Mouse (Mus musculus): Measurements from ENCODE around the gene Med24.
"Not testable (repeated sequence)": the region's sequence is repeated elsewhere in the genome, so short reads cannot be mapped to it uniquely, and the experiment has no call there.

The Med24 gene

GRCm38 (mm10) chr11:98720756-98721155 lies 8.5 kb downstream of the Med24 start:
- no peak for DNase-seq (ENCODE audit: low spot score in 2 of 2)

GRCm38 (mm10) chr11:98717904-98718303 lies 11.3 kb downstream of the Med24 start:
- DNase-seq (ENCODE audit: low spot score in 2 of 2), result peak; percentile 77 to 80

- DNase-seq (ENCODE audit: low spot score in 2 of 2), result no peak
Measured at GRCm38 (mm10) chr11:98715946-98716345, 13.3 kb downstream of the Med24 start.

- no peak for DNase-seq (ENCODE audit: low spot score in 2 of 2)
Measured at GRCm38 (mm10) chr11:98713703-98714102, 15.5 kb downstream of the Med24 start.

GRCm38 (mm10) chr11:98712009-98712408 lies 17.2 kb downstream of the Med24 start:
- not testable (repeated sequence) for DNase-seq (ENCODE audit: low spot score in 2 of 2)

GRCm38 (mm10) chr11:98711046-98711434 lies 18.2 kb downstream of the Med24 start:
- no peak for DNase-seq (ENCODE audit: low spot score in 2 of 2)

GRCm38 (mm10) chr11:98710416-98711045 lies 18.7 kb downstream of the Med24 start:
- peak; percentile 69 to 86 for DNase-seq (ENCODE audit: low spot score in 2 of 2)

- DNase-seq (ENCODE audit: low spot score in 2 of 2), result peak; percentile 58 to 73
Measured at GRCm38 (mm10) chr11:98709001-98709741, 20.1 kb downstream of the Med24 start.

- DNase-seq (ENCODE audit: low spot score in 2 of 2), result no peak
Measured at GRCm38 (mm10) chr11:98708282-98708956, 20.8 kb downstream of the Med24 start.

- DNase-seq (ENCODE audit: low spot score in 2 of 2), result peak; percentile 68 to 73
Measured at GRCm38 (mm10) chr11:98707401-98708281, 21.6 kb downstream of the Med24 start.

GRCm38 (mm10) chr11:98705021-98705420 lies 24.2 kb downstream of the Med24 start:
- DNase-seq (ENCODE audit: low spot score in 2 of 2), result no peak

- no peak for DNase-seq (ENCODE audit: low spot score in 2 of 2)
Measured at GRCm38 (mm10) chr11:98702323-98702722, 26.9 kb downstream of the Med24 start.

- DNase-seq (ENCODE audit: low spot score in 2 of 2), result no peak
Measured at GRCm38 (mm10) chr11:98701213-98701670, 28.0 kb downstream of the Med24 start, which contains the start of gene Csf3. Gene Csf3, plus strand, starts transcription at chr11:98701263.

- peak; percentile 66 to 79 for DNase-seq (ENCODE audit: low spot score in 2 of 2)
Measured at GRCm38 (mm10) chr11:98699911-98700310, 29.3 kb downstream of the Med24 start.

GRCm38 (mm10) chr11:98698849-98699640 lies 30.2 kb downstream of the Med24 start:
- DNase-seq (ENCODE audit: low spot score in 2 of 2), result no peak

- no peak for DNase-seq (ENCODE audit: low spot score in 2 of 2)
Measured at GRCm38 (mm10) chr11:98697225-98697624, 32.0 kb downstream of the Med24 start.

- no peak for DNase-seq (ENCODE audit: low spot score in 2 of 2)
Measured at GRCm38 (mm10) chr11:98696454-98697216, 32.6 kb downstream of the Med24 start.

GRCm38 (mm10) chr11:98695408-98695807 lies 33.8 kb downstream of the Med24 start:
- no peak for DNase-seq (ENCODE audit: low spot score in 2 of 2)

GRCm38 (mm10) chr11:98694301-98694700 lies 34.9 kb downstream of the Med24 start:
- DNase-seq (ENCODE audit: low spot score in 2 of 2), result no peak

- no peak for DNase-seq (ENCODE audit: low spot score in 2 of 2)
Measured at GRCm38 (mm10) chr11:98693746-98694145, 35.5 kb downstream of the Med24 start.

Measured in urinary bladder, postnatal 4 days (tissue).